Mouse (Mus musculus): ENCODE measurements around the gene Ski.

- TF ChIP-seq GATA1 (IDR thresholded peaks at IDR 0.05; ENCODE audit: low read length), result no peak
- TF ChIP-seq TAL1 (IDR thresholded peaks at IDR 0.05; ENCODE audit: low read length), result no peak
Observed at GRCm38 (mm10) chr4:155172909-155173821, 49.2 kb downstream of the Ski start.

Data from erythroblast, embryonic 14.5 days (primary cell).